Mouse (Mus musculus) heart, embryonic 13.5 days (tissue): Measurements from ENCODE around the gene Gm20431. TPM values are rescaled to one million over a fixed set of nuclear protein-coding genes. Genes with fewer than 3 reads are reported as not detected.
A peak's percentile ranks its signal among the peaks of the same experiment; 100 is the strongest.

Experiments
- ATAC-seq: fragments of 200-750 bp; cut with Nextera tagmentation; 2 replicates; pipeline ENCODE4 v1.8.0; 2017; ENCODE audit warnings: moderate TSS enrichment; ENCODE audit not compliant: insufficient number of reproducible peaks, low FRiP score, low TSS enrichment; ENCODE audit errors: extremely low read depth
- H3K27ac ChIP-seq: fragments of 300-500 bp; sonication (generic); replicated peaks from 2 replicates; pipeline ENCODE4 v1.5.1; 2015; ENCODE audit warnings: moderate library complexity, mild to moderate bottlenecking, inconsistent platforms
- H3K27me3 ChIP-seq: fragments of 300-500 bp; sonication (generic); replicated peaks from 2 replicates; pipeline ENCODE4 v1.6.1; 2015; ENCODE audit warnings: mild to moderate bottlenecking, inconsistent platforms
- H3K36me3 ChIP-seq: fragments of 300-500 bp; sonication (generic); 2 replicates; pipeline ENCODE4 v1.6.1; 2015; ENCODE audit warnings: mild to moderate bottlenecking, inconsistent platforms
- H3K4me1 ChIP-seq: fragments of 300-500 bp; sonication (generic); 2 replicates; pipeline ENCODE4 v1.6.1; 2015; ENCODE audit warnings: inconsistent platforms
- H3K4me2 ChIP-seq: fragments of 300-500 bp; sonication (generic); 2 replicates; pipeline ENCODE4 v1.6.1; 2015; ENCODE audit warnings: inconsistent platforms, mild to moderate bottlenecking, moderate library complexity
- H3K4me3 ChIP-seq: fragments of 300-500 bp; sonication (generic); 2 replicates; pipeline ENCODE4 v1.5.1; 2015; ENCODE audit warnings: moderate library complexity, mild to moderate bottlenecking, inconsistent platforms
- H3K9ac ChIP-seq: fragments of 300-500 bp; sonication (generic); 2 replicates; pipeline ENCODE4 v1.6.1; 2015; ENCODE audit warnings: inconsistent platforms, mild to moderate bottlenecking, moderate library complexity
- H3K9me3 ChIP-seq: fragments of 300-500 bp; sonication (generic); 2 replicates; pipeline ENCODE4 v1.6.1; 2016; ENCODE audit warnings: inconsistent platforms
- WGBS: fragments of 180-500 bp; shearing (Covaris S2); methylation state at CpG from one replicate; pipeline ENCODE4 v1.1.7; 2015; ENCODE audit warnings: mixed read lengths; 5-methylcytosine and 5-hydroxymethylcytosine counted together
- polyA plus RNA-seq: library from polyadenylated mRNA; unstranded; fragments of >200 nt; fragmentation: Nextera tagmentation; extraction: Ambion mirVana; gene quantifications from 2 replicates; pipeline ENCODE4 v1.2.1, GENCODE M21; 2015

Gm20431 gene
- polyA plus RNA-seq, 1 experiment from 2014 or later = 4.5 TPM

- H3K27ac ChIP-seq = no peak overlapping the region
- H3K4me1 ChIP-seq = peaks cover 45% of the 10 kb centered on the region
- 0 out of 2 replicates have a peak, but pooled peaks cover 2% of the 10 kb centered on the region for H3K9me3 ChIP-seq
- no peak overlapping the region for H3K4me2 ChIP-seq
- H3K36me3 ChIP-seq = peaks cover 6% of the 10 kb centered on the region; the same call in 1 of the 2 replicates
- no peak for ATAC-seq
- H3K9ac ChIP-seq = no peak overlapping the region
- H3K27me3 ChIP-seq = peaks cover 8% of the 10 kb centered on the region; the same call in 1 of the 2 replicates
- 86% methylated on average over 14 of the region's 14 CpGs for WGBS
- no peak overlapping the region for H3K4me3 ChIP-seq
These were observed 34.2 kb upstream of the Gm20431 start for GRCm38 (mm10) chr2:167695491-167695890.

GRCm38 (mm10) chr2:167694963-167695362, 33.7 kb upstream of the Gm20431 start:
- Histone ChIP-seq H3K4me1 (peaks cover 45% of the 10 kb centered on the region), H3K9ac (no peak overlapping the region), H3K36me3 (peaks cover 6% of the 10 kb centered on the region; the same call in 1 of the 2 replicates), H3K27me3 (peaks cover 10% of the 10 kb centered on the region; the same call in 1 of the 2 replicates), H3K4me2 (no peak overlapping the region), H3K27ac (no peak overlapping the region), H3K4me3 (no peak overlapping the region), H3K9me3 (0 out of 2 replicates have a peak, but pooled peaks cover 2% of the 10 kb centered on the region)
- 88% methylated on average over 7 of the region's 7 CpGs for WGBS
- ATAC-seq = no peak

- peaks cover 6% of the 10 kb centered on the region; the same call in 1 of the 2 replicates for H3K36me3 ChIP-seq
- H3K27me3 ChIP-seq = peaks cover 14% of the 10 kb centered on the region; the same call in 1 of the 2 replicates
- WGBS = 47% methylated on average over 1 of the region's 1 CpGs
- H3K4me3 ChIP-seq = no peak overlapping the region
- ATAC-seq = no peak
- 0 out of 2 replicates have a peak, but pooled peaks cover 2% of the 10 kb centered on the region for H3K9me3 ChIP-seq
- H3K27ac ChIP-seq = no peak overlapping the region
- peaks cover 42% of the 10 kb centered on the region for H3K4me1 ChIP-seq
- no peak overlapping the region for H3K9ac ChIP-seq
- H3K4me2 ChIP-seq = no peak overlapping the region
These were observed 32.9 kb upstream of the Gm20431 start for GRCm38 (mm10) chr2:167694244-167694643.

GRCm38 (mm10) chr2:167693540-167693939, 32.2 kb upstream of the Gm20431 start:
- H3K9me3 ChIP-seq = 0 out of 2 replicates have a peak, but pooled peaks cover 2% of the 10 kb centered on the region
- H3K4me3 ChIP-seq = no peak overlapping the region
- no peak overlapping the region for H3K27ac ChIP-seq
- peaks cover 14% of the 10 kb centered on the region; the same call in 1 of the 2 replicates for H3K27me3 ChIP-seq
- no peak for ATAC-seq
- peaks cover 39% of the 10 kb centered on the region for H3K4me1 ChIP-seq
- H3K9ac ChIP-seq = no peak overlapping the region
- H3K36me3 ChIP-seq = peaks cover 6% of the 10 kb centered on the region; the same call in 1 of the 2 replicates
- WGBS = 90% methylated on average over 2 of the region's 2 CpGs
- H3K4me2 ChIP-seq = no peak overlapping the region

GRCm38 (mm10) chr2:167692831-167693230, 31.5 kb upstream of the Gm20431 start:
- H3K4me1 ChIP-seq = peaks cover 35% of the 10 kb centered on the region
- no peak overlapping the region for H3K4me3 ChIP-seq
- no peak overlapping the region for H3K4me2 ChIP-seq
- H3K9ac ChIP-seq = no peak overlapping the region
- H3K27me3 ChIP-seq = peaks cover 15% of the 10 kb centered on the region
- H3K9me3 ChIP-seq = 0 out of 2 replicates have a peak, but pooled peaks cover 2% of the 10 kb centered on the region
- WGBS = 63% methylated on average over 3 of the region's 3 CpGs
- no peak for ATAC-seq
- H3K27ac ChIP-seq = no peak overlapping the region
- H3K36me3 ChIP-seq = peaks cover 6% of the 10 kb centered on the region; the same call in 1 of the 2 replicates

GRCm38 (mm10) chr2:167691871-167692661, 30.8 kb upstream of the Gm20431 start:
- H3K27me3 ChIP-seq = peaks cover 22% of the 10 kb centered on the region
- peak overlapping the region; percentile 93 for H3K4me2 ChIP-seq
- peak overlapping the region; percentile 76 for H3K9ac ChIP-seq
- peaks cover 30% of the 10 kb centered on the region for H3K4me1 ChIP-seq
- H3K9me3 ChIP-seq = 0 out of 2 replicates have a peak, but pooled peaks cover 2% of the 10 kb centered on the region
- no peak for ATAC-seq
- no peak overlapping the region for H3K27ac ChIP-seq
- H3K4me3 ChIP-seq = peak overlapping the region; percentile 81
- 84% methylated on average over 14 of the region's 14 CpGs for WGBS
- H3K36me3 ChIP-seq = peaks cover 6% of the 10 kb centered on the region; the same call in 1 of the 2 replicates

GRCm38 (mm10) chr2:167691410-167691809, 30.1 kb upstream of the Gm20431 start:
- Histone ChIP-seq H3K4me2 (peak overlapping the region; percentile 93), H3K27ac (no peak overlapping the region), H3K4me3 (peak overlapping the region; percentile 81), H3K27me3 (peaks cover 29% of the 10 kb centered on the region), H3K9ac (peak overlapping the region; percentile 76), H3K36me3 (peaks cover 6% of the 10 kb centered on the region; the same call in 1 of the 2 replicates), H3K4me1 (peaks cover 28% of the 10 kb centered on the region), H3K9me3 (0 out of 2 replicates have a peak, but pooled peaks cover 2% of the 10 kb centered on the region)
- WGBS = 84% methylated on average over 6 of the region's 6 CpGs
- no peak for ATAC-seq

GRCm38 (mm10) chr2:167690962-167691311, 29.6 kb upstream of the Gm20431 start:
- Histone ChIP-seq H3K4me1 (peaks cover 23% of the 10 kb centered on the region), H3K4me2 (peak overlapping the region; percentile 93), H3K36me3 (peaks cover 6% of the 10 kb centered on the region; the same call in 1 of the 2 replicates), H3K27me3 (peaks cover 33% of the 10 kb centered on the region), H3K4me3 (peak overlapping the region; percentile 81), H3K9ac (peak overlapping the region; percentile 76), H3K27ac (no peak overlapping the region), H3K9me3 (0 out of 2 replicates have a peak, but pooled peaks cover 2% of the 10 kb centered on the region)
- WGBS = 73% methylated on average over 12 of the region's 12 CpGs
- ATAC-seq = no peak

GRCm38 (mm10) chr2:167690219-167690961, 29.1 kb upstream of the Gm20431 start:
- Histone ChIP-seq H3K4me2 (peak overlapping the region; percentile 93), H3K27ac (no peak overlapping the region), H3K4me1 (peaks cover 25% of the 10 kb centered on the region), H3K9ac (peak overlapping the region; percentile 91), H3K9me3 (0 out of 2 replicates have a peak, but pooled peaks cover 2% of the 10 kb centered on the region), H3K36me3 (peaks cover 5% of the 10 kb centered on the region; the same call in 1 of the 2 replicates), H3K27me3 (peaks cover 38% of the 10 kb centered on the region), H3K4me3 (peak overlapping the region; percentile 81)
- ATAC-seq = no peak
- WGBS = 49% methylated on average over 15 of the region's 15 CpGs

GRCm38 (mm10) chr2:167689501-167690218, 28.4 kb upstream of the Gm20431 start, which contains the start of gene Tmem189:
Gene Tmem189, minus strand, starts transcription at chr2:167689822.
- no peaks in the 10 kb centered on the region for H3K36me3 ChIP-seq
- WGBS = under 1% methylated on average over 87 of the region's 99 CpGs

More at GRCm38 (mm10) chr2:167689501-167690218, 28.4 kb upstream of the Gm20431 start, which contains the start of gene Tmem189:
- Histone ChIP-seq H3K27me3 (peaks cover 40% of the 10 kb centered on the region), H3K9me3 (no peaks in the 10 kb centered on the region), H3K4me3 (peak within 1 kb of the TSS; percentile 81), H3K4me1 (peaks cover 26% of the 10 kb centered on the region), H3K4me2 (peak within 1 kb of the TSS; percentile 93), H3K27ac (peak within 1 kb of the TSS; percentile 75), H3K9ac (peak within 1 kb of the TSS; percentile 91)
- no peak for ATAC-seq
